In the genomic region with DNA sequence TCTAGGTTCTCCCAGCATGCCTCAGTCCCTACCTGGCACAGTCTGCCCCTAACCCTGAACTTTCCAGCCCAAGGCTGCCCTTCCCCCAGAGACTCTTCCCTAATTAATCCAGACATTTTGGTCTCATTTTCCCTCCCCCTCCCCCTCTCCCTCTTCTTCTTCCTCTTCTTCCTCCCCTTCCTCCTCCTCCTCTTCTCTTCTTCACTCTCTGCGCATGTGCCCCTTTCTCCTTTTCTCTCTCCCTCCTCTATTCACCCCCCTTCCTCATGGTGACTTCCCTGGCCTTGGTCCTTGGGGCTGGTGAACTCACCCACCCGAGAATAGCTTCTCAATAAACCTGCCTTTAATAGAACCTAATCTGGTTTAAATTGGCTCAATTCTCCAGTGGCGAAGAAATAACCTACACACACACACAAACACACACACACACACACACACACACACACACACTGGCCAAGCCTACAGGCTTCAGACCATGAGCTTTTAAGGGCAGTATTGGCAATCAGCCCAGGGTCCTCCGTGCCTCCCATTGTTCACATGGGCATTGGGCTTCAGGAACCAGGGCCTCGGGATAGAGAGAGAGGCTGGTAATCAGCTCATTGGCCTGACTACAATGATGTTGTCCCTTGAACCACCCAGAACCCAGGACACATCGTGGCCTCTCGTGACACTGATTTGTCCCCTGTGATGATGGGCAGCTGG, we compare ENCODE assay signal across 1 mouse cellular context.
TF ChIP-seq lines count a peak whose summit lies in the region.

No protein-coding gene starts in this region.

TF ChIP-seq in MEL, 35 proteins besides CTCF, POLR2A, EP300 and RAD21 (continued from another document):
- TF ChIP-seq NRF1 (IDR thresholded peaks at IDR 0.05; ENCODE audit: insufficient read depth, low read depth, low read length, poor library complexity, severe bottlenecking) (peak; percentile 76), MYB (IDR thresholded peaks at IDR 0.05; ENCODE audit: low read depth, low read length) (no peak), POLR2AphosphoS5 (IDR thresholded peaks at IDR 0.05; ENCODE audit: borderline replicate concordance, low read depth, low read length) (no peak), CHD2 (IDR thresholded peaks at IDR 0.05; ENCODE audit: low read length) (no peak), HCFC1 (IDR thresholded peaks at IDR 0.05; ENCODE audit: low read depth, low read length) (no peak; the same call in 1 of the 2 replicates), KAT2A (conservative IDR thresholded peaks at IDR 0.05; ENCODE audit: low read depth, low read length) (no peak; the same call in 1 of the 2 replicates), SMC3 (IDR thresholded peaks at IDR 0.05; ENCODE audit: low read depth, low read length) (no peak), NELFE (IDR thresholded peaks at IDR 0.05; ENCODE audit: low read depth, low read length) (peak; percentile 20), MEF2A (IDR thresholded peaks at IDR 0.05; ENCODE audit: extremely low read depth, insufficient replicate concordance, low read depth, low read length, poor library complexity, severe bottlenecking) (no peak), GABPA (IDR thresholded peaks at IDR 0.05; ENCODE audit: low read depth, low read length) (no peak), TBP (IDR thresholded peaks at IDR 0.05; ENCODE audit: low read depth, low read length) (no peak)
